Mouse (Mus musculus) splenic B cell, adult 2 months (primary cell): ENCODE data around the gene Plcb4.
"Not testable (repeated sequence)": the region's sequence is repeated elsewhere in the genome, so short reads cannot be mapped to it uniquely, and the experiment has no call there.

Experiments used
- DNase-seq: peaks from one replicate; pipeline ENCODE4 v3.0.0-alpha.2; 2011; ENCODE audit warnings: low read depth, low spot score
- H3K27me3 ChIP-seq: 2 replicates; pipeline ENCODE4 v1.6.1; 2012; ENCODE audit warnings: mild to moderate bottlenecking, low read length, moderate library complexity, mixed read lengths; ENCODE audit not compliant: control insufficient read depth, poor library complexity, insufficient read depth, severe bottlenecking
- H3K36me3 ChIP-seq: 2 replicates; pipeline ENCODE4 v1.6.1; 2012; ENCODE audit warnings: mild to moderate bottlenecking, low read length, moderate library complexity, mixed read lengths; ENCODE audit not compliant: control insufficient read depth, poor library complexity, insufficient read depth, severe bottlenecking

The Plcb4 gene

GRCm38 (mm10) chr2:135983972-135984371 lies 325.2 kb downstream of the Plcb4 start:
- H3K27me3 ChIP-seq: no peaks in the 10 kb centered on the region
- DNase-seq: no peak
- no peaks in the 10 kb centered on the region for H3K36me3 ChIP-seq

GRCm38 (mm10) chr2:135985536-135986265 lies 326.9 kb downstream of the Plcb4 start:
- H3K27me3 ChIP-seq: no peaks in the 10 kb centered on the region
- DNase-seq: no peak
- H3K36me3 ChIP-seq: no peaks in the 10 kb centered on the region

- not testable (repeated sequence) for H3K36me3 ChIP-seq, H3K27me3 ChIP-seq
- DNase-seq: peak; percentile 7
Measured at GRCm38 (mm10) chr2:135988475-135988874, 329.7 kb downstream of the Plcb4 start.

GRCm38 (mm10) chr2:135990686-135991085 lies 331.9 kb downstream of the Plcb4 start:
- DNase-seq, H3K36me3 ChIP-seq, H3K27me3 ChIP-seq: not testable (repeated sequence)

GRCm38 (mm10) chr2:135993314-135993713 lies 334.5 kb downstream of the Plcb4 start:
- Histone ChIP-seq H3K27me3 (no peaks in the 10 kb centered on the region), H3K36me3 (no peaks in the 10 kb centered on the region)
- DNase-seq: no peak

GRCm38 (mm10) chr2:135995196-135995595 lies 336.4 kb downstream of the Plcb4 start:
- DNase-seq: no peak
- Histone ChIP-seq H3K27me3 (no peaks in the 10 kb centered on the region), H3K36me3 (no peaks in the 10 kb centered on the region)

- H3K27me3 ChIP-seq: no peaks in the 10 kb centered on the region
- DNase-seq: no peak
- no peaks in the 10 kb centered on the region for H3K36me3 ChIP-seq
Measured at GRCm38 (mm10) chr2:135996936-135997335, 338.1 kb downstream of the Plcb4 start.

- H3K27me3 ChIP-seq: no peaks in the 10 kb centered on the region
- no peak for DNase-seq
- H3K36me3 ChIP-seq: no peaks in the 10 kb centered on the region
Measured at GRCm38 (mm10) chr2:135997361-135998150, 338.7 kb downstream of the Plcb4 start.

GRCm38 (mm10) chr2:135998886-135999285 lies 340.1 kb downstream of the Plcb4 start:
- no peak for DNase-seq
- Histone ChIP-seq H3K27me3 (no peaks in the 10 kb centered on the region), H3K36me3 (no peaks in the 10 kb centered on the region)

GRCm38 (mm10) chr2:135999361-135999760 lies 340.6 kb downstream of the Plcb4 start:
- no peaks in the 10 kb centered on the region for H3K36me3 ChIP-seq
- H3K27me3 ChIP-seq: no peaks in the 10 kb centered on the region
- DNase-seq: no peak

- no peak for DNase-seq
- Histone ChIP-seq H3K36me3 (no peaks in the 10 kb centered on the region), H3K27me3 (no peaks in the 10 kb centered on the region)
Measured at GRCm38 (mm10) chr2:136000933-136001332, 342.1 kb downstream of the Plcb4 start.

GRCm38 (mm10) chr2:136002118-136002517 lies 343.3 kb downstream of the Plcb4 start:
- Histone ChIP-seq H3K27me3 (no peaks in the 10 kb centered on the region), H3K36me3 (no peaks in the 10 kb centered on the region)
- no peak for DNase-seq

GRCm38 (mm10) chr2:136003836-136004235 lies 345.0 kb downstream of the Plcb4 start:
- no peak for DNase-seq
- H3K27me3 ChIP-seq: no peaks in the 10 kb centered on the region
- no peaks in the 10 kb centered on the region for H3K36me3 ChIP-seq

GRCm38 (mm10) chr2:136006280-136006679 lies 347.5 kb downstream of the Plcb4 start:
- Histone ChIP-seq H3K36me3 (no peaks in the 10 kb centered on the region), H3K27me3 (no peaks in the 10 kb centered on the region)
- no peak for DNase-seq

- no peaks in the 10 kb centered on the region for H3K27me3 ChIP-seq
- no peaks in the 10 kb centered on the region for H3K36me3 ChIP-seq
- DNase-seq: no peak
Measured at GRCm38 (mm10) chr2:136012759-136013158, 353.9 kb downstream of the Plcb4 start.
